Mouse (Mus musculus): ENCODE results near the gene Spaca4.

The Spaca4 gene

DNA sequence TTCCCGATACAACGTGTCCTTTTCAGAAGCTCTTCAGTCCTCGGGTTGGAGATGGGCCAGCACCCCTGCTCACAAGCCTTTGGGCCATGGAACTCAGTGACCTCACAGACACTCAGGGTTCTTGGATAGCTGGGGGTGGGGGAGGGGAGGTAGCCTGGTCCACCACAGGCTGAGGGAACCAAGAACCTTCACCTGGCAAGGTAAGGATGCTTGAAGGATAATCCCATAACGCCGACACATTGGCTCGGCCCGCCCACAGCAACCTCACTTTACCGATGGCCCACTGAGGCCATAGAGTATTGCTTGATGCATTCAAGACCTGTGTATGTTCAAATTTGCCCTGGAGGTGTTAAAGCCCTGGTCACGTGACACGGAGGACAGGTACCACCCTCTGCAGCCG lies at the start of gene Spaca4:
Gene Spaca4 (minus strand): TSS at position 101 of the 400 bp plus-strand sequence.
- DNase-seq (ENCODE audit: low spot score) = no peak

DNA sequence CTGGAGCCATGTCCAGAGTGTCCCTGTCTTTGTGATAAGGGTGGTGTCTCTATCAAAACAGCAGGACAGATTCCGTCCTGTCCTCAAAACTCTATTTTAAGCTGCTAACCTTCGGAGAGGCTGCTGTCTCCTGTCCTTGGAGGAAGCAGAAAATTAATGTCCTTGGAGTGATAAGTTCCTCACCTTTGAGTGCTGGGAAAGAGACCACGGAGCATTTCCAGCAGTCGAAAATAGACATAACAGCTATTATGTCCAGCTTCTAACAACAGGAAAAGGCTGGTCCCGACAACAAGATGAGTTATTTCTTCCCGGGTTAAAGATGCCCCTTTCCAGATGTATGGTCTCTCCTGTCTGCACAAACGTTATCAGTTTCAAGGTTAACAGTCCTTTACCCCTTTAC lies 49.6 kb upstream of the Spaca4 start:
- DNase-seq (ENCODE audit: low spot score) = no peak

DNA sequence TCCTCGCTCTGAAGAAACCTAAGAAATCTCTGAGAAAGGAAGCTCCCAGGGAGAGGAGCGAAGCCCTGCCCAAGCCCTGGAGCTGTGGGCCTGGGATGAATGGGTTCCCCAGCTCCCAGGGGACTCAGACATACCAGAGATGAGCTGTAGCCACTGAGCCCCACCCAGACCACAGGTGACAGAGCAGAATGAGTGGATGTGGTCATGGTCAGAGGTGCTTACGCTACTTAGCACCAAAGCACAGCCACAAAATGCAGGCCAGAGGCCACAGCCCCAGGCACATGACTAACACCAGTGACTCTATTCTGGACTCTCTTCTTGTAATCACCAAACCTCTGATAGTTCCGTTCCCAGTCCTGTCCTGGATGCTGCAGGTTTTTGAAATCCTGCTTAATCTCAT lies 45.5 kb upstream of the Spaca4 start:
- DNase-seq (ENCODE audit: low spot score) = no peak

DNA sequence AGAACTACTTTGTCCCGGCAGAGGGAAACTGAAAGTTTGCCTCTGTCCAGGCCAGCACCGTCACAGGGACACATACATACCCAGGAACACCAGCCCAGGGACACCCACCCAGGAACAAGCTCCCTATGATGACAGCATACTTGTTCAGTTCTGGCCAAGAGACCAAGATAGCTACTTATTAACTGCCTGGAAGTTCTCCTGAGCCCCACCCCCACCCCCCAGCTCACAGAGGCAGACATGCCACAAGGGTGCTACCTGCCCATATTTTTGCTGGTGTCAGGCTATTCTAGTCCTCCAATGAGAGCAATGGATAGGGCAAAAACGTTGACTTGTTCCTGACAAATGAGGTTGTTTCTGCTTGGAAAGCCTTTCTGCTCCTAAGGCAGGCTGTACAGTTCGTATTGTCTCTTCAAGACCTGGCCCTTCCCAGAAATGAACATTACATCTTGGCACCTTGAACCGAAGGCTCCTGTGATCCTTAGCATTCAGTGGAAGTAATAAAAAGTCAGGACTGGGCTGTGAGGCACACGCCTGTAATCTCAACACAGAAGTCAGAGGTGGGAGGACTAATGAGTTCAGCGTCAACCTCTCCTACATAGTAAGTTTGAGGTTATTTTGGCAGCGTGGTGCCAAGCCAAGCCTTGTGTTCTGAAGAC lies 44.9 kb upstream of the Spaca4 start:
- DNase-seq (ENCODE audit: low spot score) = no peak

DNA sequence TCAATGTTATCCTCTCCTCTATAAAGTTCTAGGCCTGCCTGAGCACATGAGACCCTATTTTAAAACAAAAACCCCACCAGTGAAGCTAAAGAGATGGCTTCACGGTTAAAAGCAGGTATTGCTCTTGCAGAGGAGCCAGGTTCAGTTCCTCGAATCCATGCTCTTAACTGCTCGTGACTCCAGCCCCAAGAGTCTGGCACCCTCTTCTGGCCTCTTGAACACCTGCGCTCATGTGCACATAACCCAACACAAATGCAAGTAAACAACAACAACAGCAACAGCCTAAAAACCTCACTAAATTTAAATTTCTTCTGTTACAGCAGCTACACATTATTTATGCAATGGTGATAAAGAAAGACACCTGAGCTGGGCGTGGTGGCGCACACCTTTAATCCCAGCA lies 41.9 kb upstream of the Spaca4 start:
- no peak for DNase-seq (ENCODE audit: low spot score)

DNA sequence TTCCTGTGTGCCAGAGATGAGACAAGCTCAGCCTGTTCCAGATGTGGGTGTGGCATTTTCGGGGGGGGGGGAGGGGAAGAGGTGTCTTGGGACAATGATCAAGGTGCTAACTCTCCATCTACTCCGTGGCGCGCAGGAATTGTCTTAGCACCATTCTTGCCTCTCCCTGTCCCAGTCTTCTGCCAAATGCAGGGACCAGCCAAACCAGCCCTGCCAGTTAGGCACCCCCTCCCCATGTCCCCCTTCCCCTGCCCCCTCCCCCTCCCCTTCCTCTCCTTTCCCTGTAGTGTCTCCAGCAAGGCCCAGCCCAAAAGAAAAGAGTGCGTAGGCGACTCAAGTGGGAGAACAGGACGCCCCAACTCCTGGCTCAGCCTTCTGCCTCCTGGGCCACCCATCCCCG lies 41.2 kb upstream of the Spaca4 start:
- DNase-seq (ENCODE audit: low spot score) = no peak

DNA sequence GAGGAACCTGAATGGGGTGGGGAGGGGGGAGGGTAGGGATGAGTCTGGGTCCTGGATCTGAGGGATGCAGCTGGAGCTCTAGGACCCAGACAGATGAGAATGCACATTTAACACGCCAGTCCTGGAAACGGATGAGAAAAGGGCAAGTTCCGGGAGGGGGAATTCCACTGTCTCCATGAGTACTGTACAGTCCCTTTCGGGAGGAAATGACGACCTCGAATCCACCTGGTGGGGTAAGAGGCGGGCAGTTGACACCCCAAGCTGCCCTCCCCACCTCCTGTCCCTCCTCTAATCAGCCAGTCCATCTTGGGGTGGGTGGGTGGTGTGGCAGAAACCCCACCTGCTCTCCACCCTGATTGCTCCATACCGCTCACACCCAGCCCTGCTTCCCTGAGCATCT lies 40.4 kb upstream of the Spaca4 start:
- no peak for DNase-seq (ENCODE audit: low spot score)

DNA sequence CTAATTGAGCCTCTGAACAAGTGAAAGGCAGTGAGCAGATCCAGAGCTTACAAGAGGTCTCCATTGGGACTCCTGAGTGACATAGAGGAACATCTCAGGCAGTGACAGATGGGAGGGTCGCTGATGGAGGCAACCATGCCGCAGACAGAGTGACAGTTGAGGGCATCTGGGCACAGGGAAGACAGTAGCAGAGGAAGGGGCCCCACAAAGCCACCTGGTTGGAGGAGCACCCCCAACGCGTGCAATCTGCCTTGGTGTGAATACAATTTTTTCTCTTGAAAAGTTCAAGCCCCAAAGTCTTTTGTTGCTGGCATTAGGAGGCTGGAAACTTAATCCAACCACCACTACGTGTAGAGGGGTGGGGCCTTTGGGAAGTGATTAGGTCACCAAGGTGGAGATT lies 34.5 kb upstream of the Spaca4 start:
- DNase-seq (ENCODE audit: low spot score) = no peak

DNA sequence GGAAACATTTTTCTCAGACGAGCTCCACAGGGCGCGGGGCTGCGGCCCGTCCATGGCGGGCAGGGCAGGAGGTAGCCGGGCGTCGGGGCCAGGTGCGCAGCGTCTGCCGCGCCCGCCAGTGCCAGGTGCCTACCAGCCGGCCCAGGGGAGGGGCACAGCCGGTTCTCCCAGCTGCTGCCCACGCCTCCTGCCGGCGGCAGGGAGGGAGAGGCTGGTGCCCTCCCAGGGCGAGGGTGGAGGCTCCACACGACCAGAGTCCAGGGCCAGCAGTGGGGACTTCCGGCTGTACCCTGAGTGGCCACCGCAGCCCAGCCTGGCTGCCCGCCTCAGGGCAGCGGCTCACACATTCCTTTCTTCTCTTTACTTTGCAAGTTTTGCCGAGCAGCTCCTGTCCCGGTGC lies 33.8 kb upstream of the Spaca4 start:
- no peak for DNase-seq (ENCODE audit: low spot score)

DNA sequence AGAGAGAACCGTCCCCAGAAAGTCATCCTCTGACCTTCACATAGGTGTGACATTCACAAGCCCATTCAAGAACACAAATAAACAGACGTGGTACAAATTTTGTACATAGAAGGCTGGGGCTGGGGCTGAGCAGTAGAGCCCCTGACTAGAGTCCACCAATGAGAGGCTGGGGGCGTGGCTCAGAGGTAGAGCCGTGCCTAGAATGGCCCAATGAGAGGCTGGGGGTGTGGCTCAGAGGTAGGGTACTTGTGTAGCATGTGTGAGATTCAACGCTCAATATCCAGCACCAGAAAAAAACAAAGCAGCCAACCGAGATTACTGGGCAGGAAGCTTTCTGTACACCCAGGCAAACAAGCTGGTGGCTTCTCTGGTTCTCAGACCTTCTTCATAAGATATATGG lies 30.1 kb upstream of the Spaca4 start:
- DNase-seq (ENCODE audit: low spot score) = no peak

DNA sequence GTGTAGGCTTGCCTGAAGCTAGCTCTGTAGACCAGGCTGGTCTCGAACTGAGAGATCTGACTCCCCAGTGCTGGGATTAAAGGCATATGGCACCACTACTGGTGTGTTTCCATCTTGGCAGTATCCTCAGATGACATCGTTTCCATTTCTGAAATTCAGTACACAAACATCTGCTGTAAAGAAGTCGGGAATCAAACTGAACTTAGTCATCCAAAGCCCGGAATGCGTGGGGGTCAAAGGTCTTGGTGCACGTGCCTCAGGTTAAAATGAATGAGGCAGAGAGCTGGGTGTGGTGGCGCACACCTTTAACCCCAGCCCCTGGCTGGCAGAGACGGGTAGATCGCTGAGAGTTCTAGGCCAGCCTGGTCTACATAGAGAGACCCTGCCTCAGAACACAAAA lies 24.5 kb upstream of the Spaca4 start:
- DNase-seq (ENCODE audit: low spot score) = no peak

DNA sequence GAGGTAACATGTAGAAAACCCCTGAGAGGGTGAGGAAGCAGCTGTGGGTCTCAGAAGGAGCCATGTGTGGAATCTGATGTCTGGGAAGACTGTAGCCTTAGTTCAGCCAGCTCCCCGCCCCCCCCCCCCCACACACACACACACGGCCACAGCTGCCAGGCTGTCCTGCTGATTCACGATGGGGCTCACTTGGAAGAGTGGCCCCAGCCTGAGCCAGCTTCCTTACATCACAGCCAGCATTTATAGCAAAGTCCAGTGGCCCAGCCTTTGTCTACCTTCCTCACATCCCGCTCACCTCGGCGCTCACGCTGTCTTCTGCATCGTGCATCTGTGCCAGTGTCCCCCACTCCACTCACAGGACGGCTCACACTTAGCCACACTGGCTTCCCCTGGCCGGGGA lies 23.8 kb upstream of the Spaca4 start:
- DNase-seq (ENCODE audit: low spot score) = no peak

DNA sequence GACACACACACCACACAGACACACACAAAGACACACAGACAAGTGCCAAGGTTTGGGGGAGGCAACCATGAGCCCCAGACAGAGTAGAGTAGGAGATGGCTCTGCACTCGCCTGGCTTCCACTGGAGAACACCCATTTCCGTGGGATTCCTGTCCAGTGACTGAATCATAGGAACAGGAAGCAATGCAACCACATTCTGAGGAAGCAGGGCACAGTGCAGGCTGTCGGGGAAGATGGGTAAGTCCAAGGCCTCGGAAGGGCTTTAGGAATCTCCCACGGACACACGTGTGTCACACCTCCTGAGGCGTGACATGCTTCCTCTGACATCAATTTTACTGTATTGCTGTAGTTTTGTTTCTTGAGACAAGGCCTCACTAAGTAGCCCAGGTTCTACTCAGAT lies 22.5 kb upstream of the Spaca4 start:
- no peak for DNase-seq (ENCODE audit: low spot score)

DNA sequence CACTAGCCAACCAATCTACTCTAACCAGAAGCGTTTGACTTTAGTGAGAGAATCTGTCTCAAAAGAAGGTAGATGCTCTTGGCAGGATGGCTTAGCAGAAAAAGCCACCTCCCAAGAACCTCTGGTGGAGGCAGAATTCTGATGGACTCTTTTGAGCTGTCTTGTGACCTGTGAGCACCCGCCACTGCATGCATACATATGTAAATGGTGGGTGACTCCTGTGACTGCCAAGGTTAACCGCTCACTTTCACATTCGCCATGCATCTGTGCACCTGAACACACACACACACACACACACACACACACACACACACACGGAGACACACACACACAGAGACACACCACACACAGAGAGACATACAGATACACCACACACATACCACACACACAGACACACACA lies 21.8 kb upstream of the Spaca4 start:
- no peak for DNase-seq (ENCODE audit: low spot score)

DNA sequence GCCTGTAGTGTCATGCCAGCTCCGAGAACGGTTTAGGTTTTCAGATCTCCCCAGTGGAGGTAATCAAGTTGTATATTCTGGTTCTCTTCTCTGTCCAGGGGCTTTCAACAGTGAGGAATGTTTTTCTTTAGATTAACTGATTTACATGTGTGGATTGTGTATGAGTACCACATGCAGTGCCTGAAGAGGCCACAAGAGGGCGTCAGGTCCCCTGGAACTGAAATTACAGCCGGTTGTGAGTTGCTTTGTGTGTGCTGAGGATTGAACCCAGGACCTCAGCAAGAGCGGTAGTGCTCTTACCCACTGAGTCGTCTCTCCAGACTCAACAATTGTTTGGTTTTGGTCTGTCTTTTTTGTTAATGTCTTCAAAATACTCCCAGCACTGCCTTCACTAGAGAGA lies 20.9 kb upstream of the Spaca4 start:
- no peak for DNase-seq (ENCODE audit: low spot score)

DNA sequence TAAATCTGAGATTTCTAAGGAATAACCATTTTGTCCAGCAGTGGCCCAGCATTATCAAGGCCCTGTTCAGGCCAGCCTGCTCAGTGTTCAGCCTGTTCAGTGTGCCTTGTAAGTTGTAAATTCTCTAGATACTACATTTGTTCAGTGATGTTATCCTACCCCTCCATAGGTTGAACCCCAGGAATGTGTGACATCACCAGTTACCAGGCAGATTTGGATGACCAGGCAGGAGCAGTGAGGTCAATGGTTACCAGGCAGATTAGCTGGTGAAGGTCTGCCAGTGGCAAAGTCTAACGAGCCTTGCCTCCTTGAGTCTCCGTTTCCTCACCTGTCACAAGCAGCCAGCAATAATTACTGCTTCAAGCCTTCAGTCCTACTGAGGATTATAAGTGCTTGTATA lies 18.8 kb upstream of the Spaca4 start:
- DNase-seq (ENCODE audit: low spot score) = peak; percentile 59

DNA sequence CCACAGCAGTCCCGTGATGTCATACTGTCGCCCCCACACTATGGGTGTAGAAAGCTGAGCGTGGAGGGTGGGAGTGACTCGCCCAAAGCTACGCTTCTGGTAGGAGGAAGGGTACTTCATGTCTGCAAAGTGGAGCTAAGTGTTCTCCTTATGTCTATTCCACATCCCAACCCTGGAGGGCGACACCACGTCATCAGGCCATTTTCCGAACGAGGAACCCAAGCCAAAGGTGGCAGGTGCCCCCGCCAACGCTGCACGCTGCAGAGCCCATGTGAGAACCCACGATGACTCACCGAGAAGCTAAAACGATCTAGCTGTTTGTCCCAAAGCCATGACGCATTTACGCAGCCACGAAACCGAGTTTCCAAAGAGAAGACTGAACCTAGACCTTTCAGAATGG lies 16.7 kb upstream of the Spaca4 start:
- DNase-seq (ENCODE audit: low spot score) = peak; percentile 67

DNA sequence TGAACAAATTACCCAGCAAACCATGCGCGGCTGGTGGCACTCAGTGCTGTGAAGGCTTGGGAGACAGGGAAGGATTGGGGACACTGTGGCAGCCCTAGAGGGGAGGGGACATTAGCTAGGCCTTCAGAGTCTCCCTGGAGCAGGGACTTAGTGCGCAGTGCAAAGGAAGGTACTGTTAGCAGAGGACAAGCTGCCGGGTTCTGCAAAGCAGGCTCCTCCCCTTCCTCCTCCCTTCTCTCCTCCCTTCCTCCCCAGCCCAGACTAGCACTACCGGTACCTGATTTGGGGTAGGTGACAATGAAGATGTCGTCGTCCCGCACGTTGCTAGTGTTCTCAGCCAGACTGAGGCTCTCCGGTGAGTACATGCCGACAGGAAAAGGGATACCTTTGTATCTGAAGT lies 16.2 kb upstream of the Spaca4 start:
- no peak for DNase-seq (ENCODE audit: low spot score)

DNA sequence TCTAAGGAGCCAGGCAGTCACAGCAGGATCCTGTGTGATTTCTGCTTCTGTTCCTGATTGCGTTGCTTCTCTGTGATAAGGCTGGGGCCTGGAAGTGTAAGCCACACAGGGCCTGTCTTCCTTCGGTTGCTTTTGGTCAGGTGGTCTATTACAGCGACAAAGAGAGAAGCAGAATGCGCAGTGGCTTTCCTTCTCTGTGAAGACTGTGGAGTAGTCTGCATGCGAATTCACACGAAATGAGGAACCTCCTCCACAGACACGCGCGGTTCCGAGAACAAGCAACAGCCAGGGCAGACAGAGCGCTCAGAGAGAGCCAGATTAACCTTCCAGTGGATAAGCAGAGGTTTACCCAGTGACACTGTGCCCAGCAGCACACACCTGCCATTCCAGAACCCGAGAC lies 15.7 kb upstream of the Spaca4 start:
- DNase-seq (ENCODE audit: low spot score) = no peak

DNA sequence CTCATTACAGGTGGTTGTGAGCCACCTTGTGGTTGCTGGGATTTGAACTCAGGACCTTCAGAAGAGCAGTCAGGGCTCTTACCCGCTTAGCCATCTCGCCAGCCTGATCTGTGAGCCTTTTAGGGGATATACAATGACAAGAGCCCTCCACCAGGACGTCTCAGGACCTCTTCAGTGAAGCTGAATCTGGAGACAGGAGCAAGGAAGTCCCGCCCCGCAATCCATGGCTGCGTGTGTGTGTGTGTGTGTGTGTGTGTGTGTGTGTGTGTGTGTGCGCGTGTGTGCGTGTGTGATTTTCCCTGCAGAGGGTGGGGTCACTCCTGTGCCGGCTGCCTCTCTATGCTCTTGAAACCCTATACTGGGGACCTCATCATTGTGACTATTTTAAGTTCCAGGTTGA lies 14.2 kb upstream of the Spaca4 start:
- DNase-seq (ENCODE audit: low spot score) = no peak

DNA sequence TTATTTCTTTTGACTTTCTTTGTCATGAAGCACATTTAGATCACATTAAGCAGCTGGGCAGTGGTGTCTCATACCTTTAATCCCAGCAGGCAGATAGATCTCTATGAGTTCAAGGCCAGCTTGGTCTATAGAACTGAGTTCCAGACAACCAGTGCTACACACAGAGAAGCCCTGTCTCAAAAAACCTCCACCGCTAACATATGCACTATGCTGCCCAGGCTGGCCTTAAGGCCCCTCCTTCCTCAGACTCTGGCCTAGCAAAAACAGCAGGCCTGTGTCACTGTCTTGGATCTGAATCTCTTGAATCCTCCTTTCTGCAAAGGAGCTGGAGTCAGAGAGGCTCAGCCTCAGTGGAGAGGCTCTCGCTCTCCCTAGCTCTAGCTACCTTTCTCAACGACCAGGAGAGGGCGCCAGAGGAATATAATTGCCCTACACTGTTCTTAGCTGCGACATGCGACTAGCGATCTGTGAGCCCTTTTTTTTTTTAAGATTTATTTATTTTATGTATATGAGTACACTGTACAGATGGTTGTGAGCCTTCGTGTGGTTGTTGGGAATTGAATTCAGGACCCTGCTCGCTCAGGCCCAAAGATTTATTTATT lies 13.7 kb upstream of the Spaca4 start:
- peak; percentile 70 for DNase-seq (ENCODE audit: low spot score)

DNA sequence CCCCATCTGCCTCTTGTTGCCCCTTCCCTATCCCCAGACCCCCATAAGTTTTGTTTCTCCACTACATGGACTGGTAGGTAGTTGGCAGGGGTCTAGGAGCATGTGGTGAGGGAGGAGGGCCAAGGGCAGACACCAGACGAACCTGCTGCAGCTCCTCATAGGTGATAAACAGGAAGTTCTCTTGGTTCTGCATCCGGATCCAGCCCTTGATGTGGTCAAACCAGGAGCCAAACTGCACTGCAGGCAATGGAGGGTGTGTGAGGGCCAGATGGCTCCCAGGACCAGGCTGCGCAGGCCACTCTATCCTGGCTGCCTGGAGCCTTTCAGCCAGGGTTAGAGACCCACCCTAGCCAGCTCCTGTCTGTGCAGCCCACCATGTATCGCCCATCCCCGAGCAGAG lies 7.9 kb upstream of the Spaca4 start:
- DNase-seq (ENCODE audit: low spot score) = no peak

DNA sequence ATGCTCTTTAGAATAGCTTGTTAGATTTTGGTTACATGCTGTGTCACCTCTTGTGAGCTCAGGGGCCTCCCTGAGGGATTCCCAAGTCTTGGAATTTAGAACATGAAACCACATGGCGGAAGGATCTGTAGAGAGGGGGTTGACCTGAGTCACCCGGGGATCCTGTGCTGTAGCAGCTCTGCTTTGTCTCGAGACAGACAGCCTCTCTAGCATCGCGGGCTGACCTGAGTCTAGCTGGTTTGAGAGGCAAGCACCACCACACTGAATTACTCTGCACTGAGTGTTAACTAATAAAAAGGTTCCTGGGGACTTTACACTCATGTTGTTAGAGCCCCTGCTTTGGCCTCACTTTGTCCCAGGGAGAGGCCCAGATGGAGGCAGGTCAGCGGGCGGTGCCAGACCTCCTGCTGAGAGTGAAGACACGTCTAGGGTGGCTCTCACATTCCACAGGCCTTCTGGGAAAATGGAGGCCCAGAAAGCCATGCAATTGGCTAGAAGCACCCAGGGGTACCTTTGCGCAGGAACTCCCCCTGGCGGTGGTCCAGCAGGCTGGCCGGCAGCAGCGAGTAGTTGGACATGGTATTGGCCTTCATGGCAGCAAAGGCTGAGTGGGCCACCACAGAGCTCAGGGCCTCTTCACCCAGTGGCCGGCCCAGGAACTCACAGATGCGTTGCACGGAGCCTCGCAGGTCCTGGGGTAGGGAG lies 5.3 kb upstream of the Spaca4 start:
- no peak for DNase-seq (ENCODE audit: low spot score)

DNA sequence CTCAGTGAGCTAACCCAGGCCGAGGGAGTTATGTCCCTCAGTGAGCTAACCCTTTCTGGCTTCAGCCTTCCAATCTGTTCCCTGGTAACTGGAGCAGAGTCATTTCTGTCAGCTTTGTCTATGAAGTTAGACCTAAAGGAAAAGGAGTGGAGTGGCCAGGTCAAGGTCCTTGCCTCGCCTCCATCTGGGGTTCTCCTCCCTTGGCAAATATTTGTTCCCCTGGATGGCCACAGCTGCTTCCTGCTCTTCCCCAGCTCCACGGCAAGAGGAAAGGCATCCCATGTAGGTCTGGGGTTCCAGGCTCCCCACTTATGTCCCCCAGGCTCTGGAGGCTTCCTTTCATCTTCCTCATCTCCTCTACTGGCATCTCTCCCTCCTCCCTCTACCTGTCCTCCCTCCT lies 2.0 kb upstream of the Spaca4 start:
- DNase-seq (ENCODE audit: low spot score) = no peak
